Mouse (Mus musculus) liver, adult 2 months (tissue): ENCODE results near the gene Adap1. TPM values are rescaled to one million over a fixed set of nuclear protein-coding genes. Genes with fewer than 3 reads are reported as not detected.
A peak's percentile ranks its signal among the peaks of the same experiment; 100 is the strongest.

Source experiments
- DNase-seq: peaks from one replicate; pipeline ENCODE4 v3.0.0-alpha.2; 2011; ENCODE audit warnings: low read depth, low spot score; ENCODE audit errors: extremely low read depth
- H3K27ac ChIP-seq: fragments of 200-500 bp; replicated peaks from 2 replicates; pipeline ENCODE4 v1.5.1; 2012; ENCODE audit warnings: low read depth, mild to moderate bottlenecking, control low read depth, inconsistent platforms, low read length; ENCODE audit not compliant: insufficient read depth
- H3K27me3 ChIP-seq: fragments of 200-500 bp; 2 replicates; pipeline ENCODE4 v1.6.1; 2012; ENCODE audit warnings: mild to moderate bottlenecking, moderate library complexity, low read length, inconsistent platforms; ENCODE audit not compliant: control insufficient read depth, insufficient read depth
- H3K36me3 ChIP-seq: fragments of 200-500 bp; 2 replicates; pipeline ENCODE4 v1.6.1; 2012; ENCODE audit warnings: low read length, inconsistent platforms; ENCODE audit not compliant: control insufficient read depth, insufficient read depth
- H3K4me1 ChIP-seq: fragments of 200-500 bp; 2 replicates; pipeline ENCODE4 v1.6.1; 2011; ENCODE audit warnings: low read length; ENCODE audit not compliant: control insufficient read depth, insufficient read depth
- H3K4me3 ChIP-seq: fragments of 200-500 bp; 2 replicates; pipeline ENCODE4 v1.5.1; 2011; ENCODE audit warnings: low read depth, mild to moderate bottlenecking, control low read depth, low read length, moderate library complexity; ENCODE audit not compliant: insufficient read depth
- H3K79me2 ChIP-seq: fragments of 200-500 bp; 2 replicates; pipeline ENCODE4 v1.6.1; 2012; ENCODE audit warnings: inconsistent platforms, mild to moderate bottlenecking, low read length, moderate library complexity; ENCODE audit not compliant: control insufficient read depth, insufficient read depth
- H3K9ac ChIP-seq: fragments of 200-500 bp; 2 replicates; pipeline ENCODE4 v1.6.1; 2012; ENCODE audit warnings: low read depth, mild to moderate bottlenecking, control low read depth, inconsistent platforms, low read length
- CTCF ChIP-seq: fragments of 200-500 bp; IDR thresholded peaks from 2 replicates; pipeline ENCODE4 v1.5.1; 2011; ENCODE audit warnings: low read depth, low read length, control low read depth
- POLR2A ChIP-seq: fragments of 200-500 bp; IDR thresholded peaks from 2 replicates; pipeline ENCODE4 v1.6.1; 2011; ENCODE audit warnings: low read length, control low read depth; ENCODE audit not compliant: insufficient read depth; ENCODE audit errors: extremely low read depth
- WGBS: fragments of 180-500 bp; shearing (Covaris S2); methylation state at CpG from one replicate; pipeline ENCODE4 v1.1.7; 2018; 5-methylcytosine and 5-hydroxymethylcytosine counted together
- polyA plus RNA-seq: library from polyadenylated mRNA; depleted of rRNA; stranded (reverse); fragments of >200 nt; gene quantifications from 2 replicates; pipeline ENCODE4 v1.2.3, GENCODE M21; 2012
- total RNA-seq: library from RNA; depleted of rRNA; stranded (reverse); fragments of >200 nt; gene quantifications from 2 replicates; pipeline ENCODE4 v1.2.3, GENCODE M21; 2014

Gene Adap1
- total and polyA plus RNA-seq, 2 experiments, result 1.3 to 1.5 TPM

DNA sequence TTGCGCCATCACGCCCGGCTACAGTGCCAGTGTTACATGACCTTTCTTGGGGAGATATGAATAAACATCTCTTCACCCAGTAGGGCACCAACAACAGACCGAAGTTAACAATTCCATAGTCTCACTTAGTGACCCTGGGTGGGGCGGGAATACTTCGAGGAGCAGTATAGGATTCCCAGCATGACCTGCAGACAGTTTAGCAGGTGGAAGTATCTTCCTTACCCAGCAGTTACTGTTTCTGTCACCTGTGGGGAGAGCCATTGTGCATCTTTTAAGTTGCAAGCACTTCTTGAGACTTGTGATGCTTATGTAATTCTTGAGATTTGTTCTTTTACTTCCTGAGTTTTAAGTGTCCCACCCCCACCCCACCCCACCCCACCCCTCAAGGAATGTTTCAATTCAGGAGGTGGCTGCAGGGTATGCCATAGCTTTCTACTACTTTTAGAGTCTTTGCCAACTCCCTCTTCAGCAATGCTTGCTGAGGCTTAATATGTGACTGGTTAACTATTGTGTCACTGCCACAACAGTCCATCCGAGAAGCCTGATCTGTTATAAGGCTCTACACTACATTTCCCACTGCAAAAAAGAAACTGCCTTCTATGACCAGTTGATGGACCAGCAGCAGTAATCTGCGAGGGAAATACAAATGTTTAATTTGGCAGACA, 66.9 kb downstream of the Adap1 start:
- Histone ChIP-seq H3K79me2 (peaks cover 16% of the 10 kb centered on the region; the same call in 1 of the 2 replicates), H3K27me3 (no peaks in the 10 kb centered on the region), H3K4me3 (no peak overlapping the region), H3K4me1 (peaks cover 35% of the 10 kb centered on the region), H3K27ac (no peak overlapping the region), H3K36me3 (peaks cover 4% of the 10 kb centered on the region), H3K9ac (no peak overlapping the region)
- DNase-seq, result peak; percentile 57
- 47% methylated on average over 8 of the region's 8 CpGs for WGBS
- no peak for TF ChIP-seq POLR2A
- no peak for TF ChIP-seq CTCF

DNA sequence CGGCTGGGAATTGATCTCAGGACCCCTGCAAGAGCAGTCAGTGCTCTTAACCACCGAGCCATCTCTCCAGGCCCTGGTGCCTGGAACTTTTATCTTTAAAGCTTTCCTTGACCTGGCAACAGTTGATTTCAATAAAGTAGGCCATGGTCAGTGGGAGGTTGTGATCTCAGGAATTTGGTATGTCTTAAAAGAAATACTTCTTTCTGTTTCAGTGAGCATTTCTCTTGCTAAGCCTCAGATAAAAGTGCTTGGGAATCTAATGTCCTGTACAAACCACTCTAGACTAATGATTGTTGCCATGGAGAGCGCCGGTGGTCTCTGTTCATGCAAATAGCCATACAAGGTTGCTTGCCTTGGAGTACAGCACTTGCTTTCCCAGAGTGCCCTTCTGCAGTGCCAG, 67.6 kb downstream of the Adap1 start:
- Histone ChIP-seq H3K27ac (no peak overlapping the region), H3K27me3 (no peaks in the 10 kb centered on the region), H3K4me3 (no peak overlapping the region), H3K36me3 (no peaks in the 10 kb centered on the region; the same call in 1 of the 2 replicates), H3K79me2 (peaks cover 16% of the 10 kb centered on the region; the same call in 1 of the 2 replicates), H3K9ac (no peak overlapping the region), H3K4me1 (peaks cover 38% of the 10 kb centered on the region)
- no peak for TF ChIP-seq CTCF
- no peak for TF ChIP-seq POLR2A
- no peak for DNase-seq
- 83% methylated on average over 4 of the region's 4 CpGs for WGBS

DNA sequence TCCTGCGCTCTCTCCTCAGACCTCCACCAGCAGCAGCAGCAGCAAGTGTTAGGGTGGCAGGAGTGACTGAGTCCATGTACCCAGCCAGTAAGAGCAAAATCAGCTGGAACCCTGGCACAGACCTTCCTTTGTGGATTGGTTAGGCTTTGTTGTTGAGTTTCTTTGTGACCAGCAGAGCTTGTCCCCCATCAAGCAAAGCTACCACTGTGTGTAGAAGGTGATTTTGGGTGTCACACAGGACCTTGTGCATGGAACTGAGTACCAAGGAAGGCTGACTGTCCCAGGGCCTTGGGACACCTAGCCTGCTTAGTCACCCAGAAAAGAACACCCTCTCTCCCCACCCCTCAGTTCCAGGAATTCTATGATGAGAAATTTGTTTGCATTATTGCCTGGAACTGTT, 68.2 kb downstream of the Adap1 start:
- Histone ChIP-seq H3K9ac (no peak overlapping the region), H3K4me1 (peaks cover 38% of the 10 kb centered on the region), H3K4me3 (no peak overlapping the region), H3K79me2 (peaks cover 16% of the 10 kb centered on the region; the same call in 1 of the 2 replicates), H3K27ac (0 out of 2 replicates have a peak overlapping the region, but pooled peaks have one; percentile 3), H3K36me3 (no peaks in the 10 kb centered on the region; the same call in 1 of the 2 replicates), H3K27me3 (no peaks in the 10 kb centered on the region)
- 77% methylated on average over 1 of the region's 1 CpGs for whole genome bisulfite sequencing
- no peak for DNase-seq
- no peak for TF ChIP-seq POLR2A
- TF ChIP-seq CTCF, result no peak

DNA sequence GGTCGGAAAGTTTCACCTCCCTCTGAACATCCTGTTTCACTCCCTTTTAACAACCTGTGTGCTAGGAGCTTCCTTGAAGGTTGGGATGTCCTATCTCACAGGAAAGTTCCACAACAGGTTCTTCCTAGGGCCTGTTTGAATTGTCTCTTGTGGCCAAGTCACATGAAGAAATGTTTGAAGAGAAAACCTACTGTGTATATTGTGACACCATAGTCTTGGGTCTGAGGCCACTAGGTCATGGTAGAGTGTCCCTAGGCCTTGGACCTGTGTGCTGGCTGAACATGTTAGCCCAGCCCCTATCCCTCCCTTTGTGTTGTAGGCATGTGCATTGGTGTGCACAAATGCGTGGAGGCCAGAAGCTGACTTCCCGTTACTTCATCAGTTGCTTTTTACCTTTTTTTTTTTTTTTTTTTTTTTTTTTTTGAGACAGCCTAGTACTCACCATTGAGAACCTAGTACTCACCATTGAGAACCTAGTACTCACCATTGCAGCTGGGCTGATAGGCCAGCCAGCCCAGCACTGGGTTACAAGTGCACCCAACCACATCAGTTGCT, 69.1 kb downstream of the Adap1 start:
- Histone ChIP-seq H3K27me3 (no peaks in the 10 kb centered on the region), H3K79me2 (peaks cover 16% of the 10 kb centered on the region; the same call in 1 of the 2 replicates), H3K36me3 (no peaks in the 10 kb centered on the region; the same call in 1 of the 2 replicates), H3K4me1 (peaks cover 40% of the 10 kb centered on the region), H3K9ac (no peak overlapping the region), H3K27ac (no peak overlapping the region; the same call in 1 of the 2 replicates), H3K4me3 (no peak overlapping the region)
- TF ChIP-seq POLR2A, result no peak
- TF ChIP-seq CTCF, result no peak
- peak; percentile 78 for DNase-seq
- 34% methylated on average over 3 of the region's 3 CpGs for WGBS

DNA sequence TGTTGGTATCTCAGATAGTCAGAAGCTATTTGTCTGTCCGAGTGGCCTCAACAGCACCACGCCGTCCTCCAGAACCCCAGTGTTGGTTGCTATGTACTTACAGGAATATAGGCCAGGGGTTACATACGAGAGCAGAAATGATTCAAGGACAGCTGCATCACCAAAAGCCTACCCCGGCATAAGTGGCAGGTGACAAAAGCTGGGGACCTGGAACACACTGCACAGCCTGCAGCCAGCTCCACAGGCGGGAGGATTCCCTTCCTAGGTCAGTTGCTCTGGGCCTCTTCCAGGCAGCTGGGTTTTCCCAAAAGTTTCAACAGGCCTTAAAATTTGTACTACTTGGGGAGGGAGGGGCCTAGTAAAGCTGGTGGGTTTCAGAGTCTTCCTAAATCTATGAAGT, 69.6 kb downstream of the Adap1 start:
- H3K4me3 ChIP-seq, result no peak overlapping the region
- H3K79me2 ChIP-seq, result peaks cover 16% of the 10 kb centered on the region; the same call in 1 of the 2 replicates
- no peaks in the 10 kb centered on the region for H3K27me3 ChIP-seq
- no peaks in the 10 kb centered on the region; the same call in 1 of the 2 replicates for H3K36me3 ChIP-seq
- WGBS, result 36% methylated on average over 6 of the region's 6 CpGs
- TF ChIP-seq POLR2A (no peak), CTCF (no peak)
- no peak overlapping the region for H3K9ac ChIP-seq
- peak; percentile 33 for DNase-seq
- H3K4me1 ChIP-seq, result peaks cover 40% of the 10 kb centered on the region
- H3K27ac ChIP-seq, result peak overlapping the region; percentile 45

DNA sequence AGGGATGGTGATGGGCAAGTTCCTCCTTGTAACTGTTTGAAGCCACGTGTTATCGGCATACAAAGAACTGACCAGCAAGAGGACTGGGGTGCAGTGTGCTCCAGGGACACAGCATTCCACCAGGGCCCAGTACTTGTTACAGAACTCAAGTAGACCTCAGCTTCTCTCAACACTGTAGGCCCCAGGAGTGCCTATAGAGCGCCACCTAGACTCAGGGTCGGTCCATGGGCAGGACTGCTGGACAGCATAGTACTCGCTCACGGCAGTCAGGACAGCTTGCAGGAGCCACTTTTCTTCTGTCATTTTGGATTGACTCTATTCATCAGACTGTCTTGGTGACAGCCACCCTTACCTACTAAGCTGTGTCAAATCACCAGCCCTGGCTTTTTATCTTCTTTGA, 70.5 kb downstream of the Adap1 start:
- no peaks in the 10 kb centered on the region for H3K36me3 ChIP-seq
- H3K4me1 ChIP-seq, result peaks cover 40% of the 10 kb centered on the region
- no peak overlapping the region for H3K4me3 ChIP-seq
- 85% methylated on average over 6 of the region's 6 CpGs for WGBS
- H3K9ac ChIP-seq, result no peak overlapping the region
- no peaks in the 10 kb centered on the region for H3K27me3 ChIP-seq
- no peak overlapping the region for H3K27ac ChIP-seq
- H3K79me2 ChIP-seq, result peaks cover 15% of the 10 kb centered on the region; the same call in 1 of the 2 replicates
- peak; percentile 9; the same call in 1 of the 2 replicates for TF ChIP-seq CTCF
- TF ChIP-seq POLR2A, result no peak
- DNase-seq, result no peak
